Mouse (Mus musculus): ENCODE measurements around the gene Fam222a. TPM values are rescaled to one million over a fixed set of nuclear protein-coding genes. Genes with fewer than 3 reads are reported as not detected.

Fam222a gene
- total RNA-seq, 2 experiments from 2014 or later: 7.6 to 7.8 TPM

DNA sequence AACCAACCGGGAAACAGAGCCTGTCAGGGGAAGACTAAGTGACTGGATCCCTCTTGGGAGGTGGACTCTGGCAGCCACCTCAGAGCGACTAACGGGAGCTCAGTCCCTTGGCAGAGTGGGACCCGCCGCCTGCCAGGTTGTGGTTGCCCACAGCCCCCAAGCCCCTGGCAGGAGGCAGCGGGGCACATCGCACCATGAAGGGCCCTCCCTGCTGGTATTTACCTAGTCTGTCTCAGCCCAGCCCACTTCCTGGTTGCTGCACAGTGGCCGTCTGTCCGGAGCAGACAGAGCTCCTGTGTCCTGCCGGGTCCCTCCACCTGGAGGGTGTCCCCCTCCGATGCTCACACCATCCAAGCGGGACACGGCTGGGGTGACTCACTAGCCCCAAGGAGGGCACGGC lies 83.2 kb downstream of the Fam222a start:
- DNase-seq (ENCODE audit: low spot score in 2 of 2): no peak

DNA sequence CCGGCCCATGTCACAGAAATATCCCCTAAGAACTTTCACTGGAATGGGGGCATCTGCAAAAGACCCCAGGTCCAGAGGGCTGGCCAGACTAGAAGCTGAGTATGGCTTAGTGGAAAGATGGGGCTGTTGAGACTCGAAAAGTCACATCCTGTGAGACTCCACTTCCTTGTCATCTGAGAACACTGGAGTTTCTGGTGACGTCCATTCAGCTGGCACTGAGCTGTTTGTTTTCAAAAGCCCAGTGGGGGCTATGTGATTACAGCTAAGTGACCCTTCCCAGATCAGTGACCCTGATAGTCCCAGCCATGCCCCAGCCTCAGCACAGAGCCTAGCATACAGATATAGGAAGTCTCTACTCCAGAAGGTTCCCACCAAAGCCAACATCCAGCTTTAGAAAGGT lies 83.6 kb downstream of the Fam222a start:
- DNase-seq (ENCODE audit: low spot score in 2 of 2): no peak

DNA sequence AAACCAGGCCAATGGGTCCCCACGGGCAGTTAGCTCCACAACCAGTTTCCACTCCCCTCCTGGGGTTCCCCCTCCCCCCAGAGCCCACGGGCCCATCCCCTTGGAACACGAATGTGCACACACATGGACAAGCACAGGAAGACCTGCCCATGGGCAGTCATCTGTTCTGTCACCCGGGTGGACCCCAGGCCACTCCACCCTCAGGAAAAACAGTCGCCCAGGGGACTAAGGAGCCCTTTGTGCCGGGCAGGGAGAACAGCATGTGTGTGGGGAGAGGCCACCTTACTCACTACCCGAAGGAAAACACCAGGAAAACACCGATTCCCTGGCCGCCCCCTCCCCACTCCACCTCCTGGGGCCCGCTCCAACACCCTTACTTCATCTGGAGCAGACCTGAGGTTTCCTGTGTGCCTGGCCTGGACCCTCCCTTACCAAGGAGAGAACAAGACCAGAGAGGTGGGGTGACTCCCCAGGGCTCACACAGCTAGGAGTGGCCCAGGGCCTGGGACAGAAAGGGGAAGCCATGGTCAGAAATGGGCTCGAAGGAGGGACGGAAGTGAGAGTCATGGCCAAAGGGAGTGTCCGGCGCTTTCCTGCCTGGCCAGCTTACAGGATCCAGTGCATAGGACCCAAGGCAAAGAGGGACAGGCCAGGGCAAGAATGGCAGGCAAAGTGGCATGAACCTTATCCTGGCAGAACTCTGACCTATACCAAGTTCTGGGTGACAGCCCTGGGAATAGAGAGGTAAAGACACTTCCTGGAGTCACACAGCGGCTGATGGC lies 86.0 kb downstream of the Fam222a start:
- no peak for DNase-seq (ENCODE audit: low spot score in 2 of 2)

DNA sequence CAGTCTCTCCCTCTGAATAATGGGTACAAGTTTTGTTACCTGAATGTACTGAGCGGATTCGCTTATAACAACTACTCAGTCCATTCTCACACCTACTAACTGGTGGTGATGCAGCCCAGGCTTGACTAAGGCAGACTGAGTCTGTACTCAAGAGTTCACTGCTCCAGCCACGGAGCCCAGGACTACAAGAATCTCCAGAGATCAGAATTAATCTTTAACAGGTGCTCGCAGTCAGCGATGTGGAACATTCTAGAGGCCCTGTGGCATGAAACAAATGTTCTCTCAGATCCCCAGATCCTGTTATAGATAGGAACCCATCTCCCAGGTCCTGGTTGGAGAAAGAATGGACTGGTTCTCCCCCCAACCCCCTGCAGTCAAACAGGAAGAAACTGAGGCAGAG lies 87.9 kb downstream of the Fam222a start:
- DNase-seq (ENCODE audit: low spot score in 2 of 2): no peak

DNA sequence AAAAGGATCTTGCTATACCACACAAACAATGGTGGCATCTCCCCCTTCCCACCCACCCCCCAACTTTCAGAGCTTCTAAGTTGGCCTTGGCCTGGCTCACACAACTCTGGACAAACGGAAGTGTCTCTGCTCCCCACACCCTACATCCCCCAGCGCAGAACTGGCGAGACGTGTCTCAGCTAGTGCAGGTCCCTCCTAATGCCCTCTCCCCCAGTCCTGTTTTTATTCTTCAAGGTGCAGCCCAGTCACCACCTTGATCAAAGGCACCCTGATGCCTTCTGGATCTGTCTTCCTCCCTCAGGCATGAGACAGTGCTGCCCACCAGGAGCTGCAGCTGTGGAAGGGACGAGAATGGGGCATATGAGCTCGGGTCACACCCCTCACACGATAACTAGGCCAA lies 88.5 kb downstream of the Fam222a start:
- no peak for DNase-seq (ENCODE audit: low spot score in 2 of 2)

DNA sequence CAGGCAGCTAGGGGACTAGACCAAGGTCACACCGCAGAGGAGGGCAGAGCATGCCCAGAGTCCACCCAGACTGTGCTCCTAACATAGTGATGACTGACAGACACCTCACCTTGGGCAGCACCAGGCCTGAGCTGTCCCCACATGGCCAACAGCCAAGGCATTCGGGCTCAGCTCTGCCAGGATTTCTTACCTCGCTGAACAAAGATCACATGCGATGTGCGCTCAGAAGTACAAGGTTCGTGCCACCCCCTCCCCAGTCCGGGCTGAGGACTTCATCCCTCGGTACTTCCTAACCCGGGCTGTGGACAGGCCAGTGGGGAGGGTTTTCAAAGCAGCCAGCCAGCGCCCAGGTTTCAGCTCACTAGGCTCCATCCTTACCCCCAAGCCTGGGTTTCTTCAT lies 89.6 kb downstream of the Fam222a start:
- no peak for DNase-seq (ENCODE audit: low spot score in 2 of 2)

DNA sequence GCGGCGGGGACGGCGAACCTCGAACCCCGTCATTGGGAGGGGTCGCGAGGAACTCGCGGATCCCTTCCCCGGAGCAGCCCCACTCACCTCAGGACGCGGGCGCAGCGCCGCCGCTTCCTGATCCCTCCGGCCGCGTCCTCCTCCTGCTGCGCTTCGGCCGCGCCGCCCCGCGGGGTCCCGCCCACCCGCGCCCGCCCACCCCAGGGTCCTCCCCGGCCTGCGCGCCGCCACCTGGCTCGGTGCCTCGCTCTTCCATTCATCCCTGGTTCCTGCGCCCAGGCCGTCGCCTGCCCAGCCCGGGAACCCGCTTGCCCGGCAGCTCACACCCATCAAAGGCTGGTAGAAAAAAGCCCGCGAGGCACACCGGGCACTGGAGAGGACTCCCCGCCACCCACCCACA lies 90.4 kb downstream of the Fam222a start, which contains the start of gene Trpv4:
TSS of gene Trpv4 (minus strand) at position 167 of the 400 bp plus-strand sequence.
- no peak for DNase-seq (ENCODE audit: low spot score in 2 of 2)

DNA sequence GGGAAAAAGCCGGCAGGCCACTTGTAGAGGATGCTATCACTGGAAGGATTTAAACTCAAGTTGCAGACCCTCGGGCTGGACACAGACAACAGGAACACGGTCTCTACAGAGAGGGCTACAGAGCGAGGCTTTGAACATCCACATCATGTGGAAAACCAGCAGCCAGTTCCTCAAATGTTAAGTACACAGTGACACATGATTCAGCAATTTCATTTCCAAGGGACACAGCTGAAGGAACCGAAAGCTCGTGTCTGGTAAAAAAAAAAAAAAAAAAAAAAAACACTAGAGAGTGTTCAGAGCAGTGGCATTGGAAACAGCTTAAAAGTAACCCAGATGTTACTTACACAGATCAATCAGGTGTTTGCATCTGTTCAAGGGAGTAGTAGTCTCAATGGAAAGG lies 93.2 kb downstream of the Fam222a start:
- DNase-seq (ENCODE audit: low spot score in 2 of 2): no peak

Other genes starting within 250 kb of the Fam222a start
- gene Kctd10, start 187.5 kb upstream of the Fam222a start, total RNA-seq (2021): 10 to 100 TPM; 37.6 to 41.4 TPM
- 10 to 100 TPM; 72.6 to 85.0 TPM for gene Ube3b, start 187.4 kb upstream of the Fam222a start, total RNA-seq (2021)
- 10 to 100 TPM; 19.6 to 21.9 TPM for gene Mmab, start 124.0 kb upstream of the Fam222a start, total RNA-seq (2021)
- gene Mvk, start 123.7 kb upstream of the Fam222a start, total RNA-seq (2021): 10 to 100 TPM; 40.5 to 48.2 TPM
- 1 to 10 TPM; 2.2 to 5.7 TPM for gene Trpv4, start 90.4 kb downstream of the Fam222a start, total RNA-seq (2021)
- 10 to 100 TPM; 49.7 to 55.7 TPM for gene Gltp, start 123.0 kb downstream of the Fam222a start, total RNA-seq (2021)
- 10 to 100 TPM; 12.1 to 13.1 TPM for gene Tchp, start 139.7 kb downstream of the Fam222a start, total RNA-seq (2021)
- gene Ankrd13a, start 206.7 kb downstream of the Fam222a start, total RNA-seq (2021): 10 to 100 TPM; 41.7 to 42.3 TPM
- 10 to 100 TPM; 41.1 to 48.5 TPM for gene Git2, start 207.5 kb downstream of the Fam222a start, total RNA-seq (2021)

All from layer of hippocampus, postnatal 14 days (tissue).